Mouse (Mus musculus): ENCODE results near the gene Lrrc29. TPM values are rescaled to one million over a fixed set of nuclear protein-coding genes. Genes with fewer than 3 reads are reported as not detected.

Lrrc29 gene
- polyA plus RNA-seq (2016; fragmentation: Nextera tagmentation; extraction: Ambion mirVana), result 1.4 TPM in 2 replicates

- peak within 1 kb of the TSS; percentile 76 for H3K4me3 ChIP-seq
- no peaks in the 10 kb centered on the region for H3K9me3 ChIP-seq
- peaks cover 23% of the 10 kb centered on the region for H3K4me1 ChIP-seq
- H3K36me3 ChIP-seq (replicated peaks), result peaks cover 46% of the 10 kb centered on the region
- under 1% methylated on average over 36 of the region's 36 CpGs for WGBS
- peak; percentile 96 for DNase-seq (ENCODE audit: extremely low spot score, low spot score)
- no peaks in the 10 kb centered on the region for H3K27me3 ChIP-seq (ENCODE audit: poor library complexity, severe bottlenecking)
- peak within 1 kb of the TSS; percentile 88 for H3K27ac ChIP-seq
These were observed at the start of gene Lrrc29, which contains the start of gene Tmem208 for GRCm38 (mm10) chr8:105326141-105326672. Gene Lrrc29 (minus strand): TSS chr8:105326278. Gene Tmem208 (plus strand): TSS chr8:105326354.

GRCm38 (mm10) chr8:105374513-105374966, 48.5 kb upstream of the Lrrc29 start:
- 29% methylated on average over 33 of the region's 33 CpGs for WGBS
- H3K4me3 ChIP-seq, result peak overlapping the region; percentile 41

GRCm38 (mm10) chr8:105373032-105373431, 47.0 kb upstream of the Lrrc29 start, which contains the start of gene Plekhg4:
Gene Plekhg4 (plus strand): TSS chr8:105373274.
- peaks cover 24% of the 10 kb centered on the region for H3K36me3 ChIP-seq (replicated peaks)
- H3K27me3 ChIP-seq (ENCODE audit: poor library complexity, severe bottlenecking), result peaks cover 15% of the 10 kb centered on the region; the same call in 1 of the 2 replicates
- no peak within 1 kb of the TSS for H3K27ac ChIP-seq
- DNase-seq (ENCODE audit: extremely low spot score, low spot score), result no peak
- peaks cover 19% of the 10 kb centered on the region for H3K4me1 ChIP-seq
- H3K4me3 ChIP-seq, result no peak within 1 kb of the TSS
- WGBS, result 71% methylated on average over 2 of the region's 2 CpGs
- peaks cover 4% of the 10 kb centered on the region; the same call in 1 of the 2 replicates for H3K9me3 ChIP-seq

More at GRCm38 (mm10) chr8:105374513-105374966, 48.5 kb upstream of the Lrrc29 start:
- peaks cover 9% of the 10 kb centered on the region for H3K36me3 ChIP-seq (replicated peaks)
- H3K9me3 ChIP-seq, result peaks cover 4% of the 10 kb centered on the region; the same call in 1 of the 2 replicates
- H3K27me3 ChIP-seq (ENCODE audit: poor library complexity, severe bottlenecking), result peaks cover 15% of the 10 kb centered on the region; the same call in 1 of the 2 replicates
- H3K27ac ChIP-seq, result peak overlapping the region; percentile 9; the same call in 1 of the 2 replicates
- peaks cover 15% of the 10 kb centered on the region for H3K4me1 ChIP-seq
- DNase-seq (ENCODE audit: extremely low spot score, low spot score), result peak; percentile 36

- H3K4me3 ChIP-seq, result no peak overlapping the region
- H3K9me3 ChIP-seq, result peaks cover 4% of the 10 kb centered on the region; the same call in 1 of the 2 replicates
- no peak overlapping the region for H3K27ac ChIP-seq
- DNase-seq (ENCODE audit: extremely low spot score, low spot score), result no peak
- peaks cover 15% of the 10 kb centered on the region; the same call in 1 of the 2 replicates for H3K27me3 ChIP-seq (ENCODE audit: poor library complexity, severe bottlenecking)
- WGBS, result 79% methylated on average over 9 of the region's 9 CpGs
- H3K36me3 ChIP-seq (replicated peaks), result peaks cover 30% of the 10 kb centered on the region
- H3K4me1 ChIP-seq, result peaks cover 19% of the 10 kb centered on the region
These were observed 46.4 kb upstream of the Lrrc29 start for GRCm38 (mm10) chr8:105372473-105372872.

- peaks cover 5% of the 10 kb centered on the region; the same call in 1 of the 2 replicates for H3K4me1 ChIP-seq
- H3K9me3 ChIP-seq, result no peaks in the 10 kb centered on the region
- DNase-seq (ENCODE audit: extremely low spot score, low spot score), result no peak
- H3K36me3 ChIP-seq (replicated peaks), result peaks cover 75% of the 10 kb centered on the region
- no peaks in the 10 kb centered on the region for H3K27me3 ChIP-seq (ENCODE audit: poor library complexity, severe bottlenecking)
- no peak overlapping the region for H3K27ac ChIP-seq
- no peak overlapping the region for H3K4me3 ChIP-seq
- 74% methylated on average over 2 of the region's 2 CpGs for WGBS
These were observed 41.0 kb upstream of the Lrrc29 start for GRCm38 (mm10) chr8:105367107-105367506.

- H3K27ac ChIP-seq, result no peak overlapping the region
- WGBS, result 86% methylated on average over 12 of the region's 12 CpGs
These were observed 35.9 kb upstream of the Lrrc29 start for GRCm38 (mm10) chr8:105361751-105362702.

GRCm38 (mm10) chr8:105359646-105360045, 33.6 kb upstream of the Lrrc29 start:
- 42% methylated on average over 4 of the region's 4 CpGs for WGBS
- Histone ChIP-seq H3K4me3 (no peak overlapping the region), H3K4me1 (peaks cover 26% of the 10 kb centered on the region), H3K36me3 (replicated peaks) (peaks cover 69% of the 10 kb centered on the region), H3K27ac (no peak overlapping the region), H3K9me3 (no peaks in the 10 kb centered on the region), H3K27me3 (ENCODE audit: poor library complexity, severe bottlenecking) (no peaks in the 10 kb centered on the region)
- DNase-seq (ENCODE audit: extremely low spot score, low spot score), result no peak

More at GRCm38 (mm10) chr8:105361751-105362702, 35.9 kb upstream of the Lrrc29 start:
- DNase-seq (ENCODE audit: extremely low spot score, low spot score), result no peak
- Histone ChIP-seq H3K36me3 (replicated peaks) (peaks cover 66% of the 10 kb centered on the region), H3K4me1 (peaks cover 18% of the 10 kb centered on the region), H3K4me3 (no peak overlapping the region), H3K27me3 (ENCODE audit: poor library complexity, severe bottlenecking) (no peaks in the 10 kb centered on the region), H3K9me3 (no peaks in the 10 kb centered on the region)

GRCm38 (mm10) chr8:105359208-105359607, 33.1 kb upstream of the Lrrc29 start:
- Histone ChIP-seq H3K4me3 (no peak overlapping the region), H3K36me3 (replicated peaks) (peaks cover 64% of the 10 kb centered on the region), H3K4me1 (peaks cover 27% of the 10 kb centered on the region), H3K27ac (no peak overlapping the region), H3K9me3 (no peaks in the 10 kb centered on the region), H3K27me3 (ENCODE audit: poor library complexity, severe bottlenecking) (no peaks in the 10 kb centered on the region)
- 82% methylated on average over 15 of the region's 15 CpGs for WGBS
- no peak for DNase-seq (ENCODE audit: extremely low spot score, low spot score)

- Histone ChIP-seq H3K27ac (no peak overlapping the region), H3K36me3 (replicated peaks) (peaks cover 53% of the 10 kb centered on the region), H3K9me3 (no peaks in the 10 kb centered on the region), H3K4me3 (no peak overlapping the region), H3K27me3 (ENCODE audit: poor library complexity, severe bottlenecking) (no peaks in the 10 kb centered on the region), H3K4me1 (peaks cover 27% of the 10 kb centered on the region)
- 87% methylated on average over 14 of the region's 14 CpGs for WGBS
- DNase-seq (ENCODE audit: extremely low spot score, low spot score), result no peak
These were observed 30.6 kb upstream of the Lrrc29 start for GRCm38 (mm10) chr8:105356681-105357080.

- no peak overlapping the region; the same call in 1 of the 2 replicates for H3K27ac ChIP-seq
These were observed 29.3 kb upstream of the Lrrc29 start for GRCm38 (mm10) chr8:105355179-105356024.

GRCm38 (mm10) chr8:105354549-105354948, 28.5 kb upstream of the Lrrc29 start:
- peaks cover 51% of the 10 kb centered on the region for H3K36me3 ChIP-seq (replicated peaks)
- no peaks in the 10 kb centered on the region for H3K9me3 ChIP-seq
- H3K27ac ChIP-seq, result no peak overlapping the region
- WGBS, result 94% methylated on average over 4 of the region's 4 CpGs
- H3K27me3 ChIP-seq (ENCODE audit: poor library complexity, severe bottlenecking), result peaks cover 14% of the 10 kb centered on the region
- no peak overlapping the region for H3K4me3 ChIP-seq
- peaks cover 38% of the 10 kb centered on the region for H3K4me1 ChIP-seq
- no peak for DNase-seq (ENCODE audit: extremely low spot score, low spot score)

More at GRCm38 (mm10) chr8:105355179-105356024, 29.3 kb upstream of the Lrrc29 start:
- peaks cover 51% of the 10 kb centered on the region for H3K36me3 ChIP-seq (replicated peaks)
- peaks cover 34% of the 10 kb centered on the region for H3K4me1 ChIP-seq
- WGBS, result 75% methylated on average over 26 of the region's 26 CpGs
- H3K9me3 ChIP-seq, result no peaks in the 10 kb centered on the region
- H3K27me3 ChIP-seq (ENCODE audit: poor library complexity, severe bottlenecking), result peaks cover 7% of the 10 kb centered on the region
- no peak for DNase-seq (ENCODE audit: extremely low spot score, low spot score)
- H3K4me3 ChIP-seq, result no peak overlapping the region
